ENCODE assay signal across 20 mouse cellular contexts in the genomic region with DNA sequence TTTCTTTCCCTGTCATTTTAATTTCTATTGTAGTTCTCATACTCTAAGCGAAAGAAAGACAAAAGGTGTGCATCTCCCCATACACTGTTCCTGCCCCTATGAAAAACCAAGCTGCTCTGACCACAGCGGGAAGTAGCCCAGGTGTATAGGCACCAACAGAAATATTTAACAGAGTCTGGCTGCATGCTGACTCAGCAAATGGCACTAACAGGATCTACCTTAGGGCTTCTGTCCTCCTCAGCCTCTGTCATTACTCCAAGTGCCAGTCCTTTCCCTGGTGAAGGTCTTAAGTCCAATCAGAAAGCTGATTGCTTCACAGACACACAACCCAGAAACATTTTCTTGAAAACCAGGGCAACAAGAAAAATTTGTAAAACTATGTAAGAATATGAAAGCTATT.
DNase-seq lines count a peak whose midpoint lies in the region; TF ChIP-seq lines count a peak whose summit lies in the region.
"Had no signal": no experiment of that assay in that cellular context is flagged by ENCODE, and none has a peak within 500 bp of the region (broad histone marks: within the 10 kb centered on the region; RNA-seq: fewer than 3 reads in every experiment).

No protein-coding gene starts in this region.

- no peak for TF ChIP-seq CTCF in CH12.LX (conservative IDR thresholded peaks at IDR 0.05 in 1 of 2, IDR thresholded peaks at IDR 0.05 in 1 of 2; ENCODE audit: low read depth in 2 of 2, low read length in 2 of 2)

- no peaks in the 10 kb centered on the region for H3K79me2 ChIP-seq in CH12.LX (replicated peaks; ENCODE audit: control insufficient read depth, extremely low read depth, insufficient read depth, poor library complexity, severe bottlenecking)

- in situ Hi-C loops in CH12.LX (cut with MboI; ENCODE audit: low pct_ligation_motif_present, low pct_unique_long_range_greater_than_20kb, low sequenced_read_pairs): no loop called here
- in situ Hi-C loops in ES-E14 (cut with MboI; ENCODE audit: low sequenced_read_pairs in 2 of 2, unreplicated experiment in 2 of 2): no loop called here

- 80% methylated on average over 2 of the region's 2 CpGs for WGBS in heart, embryonic 10.5 days

- H3K9me3 ChIP-seq in heart, embryonic 10.5 days: no peaks in the 10 kb centered on the region
- H3K9me3 ChIP-seq in CH12.LX (replicated peaks; ENCODE audit: low read length): peaks cover 19% of the 10 kb centered on the region
- H3K9me3 ChIP-seq in ES-E14 (ENCODE audit: control insufficient read depth, insufficient read depth, low read depth, low read length): no peaks in the 10 kb centered on the region
- H3K9me3 ChIP-seq: G1E had no signal

- no peak overlapping the region for H3K4me3 ChIP-seq in heart, embryonic 10.5 days
- H3K4me3 ChIP-seq in CH12.LX (replicated peaks in 1 of 3; ENCODE audit: low read depth in 2 of 3, low read length in 2 of 3, poor library complexity in 1 of 3) (no peak overlapping the region), ES-E14 (ENCODE audit: insufficient read depth in 1 of 2, low read depth in 1 of 2, low read length in 2 of 2, poor library complexity in 1 of 2, severe bottlenecking in 1 of 2) (no peak overlapping the region)

- no peak for TF ChIP-seq RAD21 in CH12.LX (IDR thresholded peaks at IDR 0.05; ENCODE audit: low read depth, low read length)

- H3K9ac ChIP-seq in CH12.LX (ENCODE audit: insufficient read depth, low read depth): no peak overlapping the region
- H3K9ac ChIP-seq in ES-E14 (ENCODE audit: insufficient read depth, low read depth, low read length, poor library complexity, severe bottlenecking): no peak overlapping the region

- TF ChIP-seq EP300 in CH12.LX (IDR thresholded peaks at IDR 0.05; ENCODE audit: low read length): no peak

- no peaks in the 10 kb centered on the region for H3K36me3 ChIP-seq in heart, embryonic 10.5 days
- no peaks in the 10 kb centered on the region for H3K36me3 ChIP-seq in CH12.LX (replicated peaks in 1 of 2; ENCODE audit: control insufficient read depth in 1 of 2, insufficient read depth in 1 of 2, low read length in 1 of 2)
- H3K36me3 ChIP-seq in ES-E14 (ENCODE audit: control insufficient read depth, insufficient read depth, low read length, poor library complexity, severe bottlenecking): no peaks in the 10 kb centered on the region
- H3K36me3 ChIP-seq: G1E had no signal

- TF ChIP-seq POLR2A in CH12.LX (IDR thresholded peaks at IDR 0.05; ENCODE audit: low read depth, low read length): no peak

- dilution Hi-C loops in CH12.LX (cut with MboI; ENCODE audit: extremely low pct_ligation_motif_present, extremely low pct_unique_long_range_greater_than_20kb, low sequenced_read_pairs): no loop called here

- H3K4me2 ChIP-seq in CH12.LX (ENCODE audit: insufficient read depth, low read depth, poor library complexity, severe bottlenecking): no peak overlapping the region

- no peak overlapping the region for H3K27ac ChIP-seq in heart, embryonic 10.5 days
- no peak overlapping the region for H3K27ac ChIP-seq in CH12.LX (ENCODE audit: insufficient read depth, low read depth)
- H3K27ac ChIP-seq in ES-E14 (ENCODE audit: insufficient read depth, low read depth, low read length, poor library complexity, severe bottlenecking): no peak overlapping the region

- H3K4me1 ChIP-seq in heart, embryonic 10.5 days: no peaks in the 10 kb centered on the region
- H3K4me1 ChIP-seq in CH12.LX (ENCODE audit: control insufficient read depth in 1 of 2, insufficient read depth in 2 of 2) (no peaks in the 10 kb centered on the region), ES-E14 (ENCODE audit: control insufficient read depth in 2 of 2, insufficient read depth in 2 of 2, low read length in 2 of 2, poor library complexity in 1 of 2) (no peaks in the 10 kb centered on the region)

- no peaks in the 10 kb centered on the region for H3K27me3 ChIP-seq in heart, embryonic 10.5 days (ENCODE audit: insufficient read depth, poor library complexity, severe bottlenecking)
- H3K27me3 ChIP-seq in CH12.LX (replicated peaks): no peaks in the 10 kb centered on the region
- H3K27me3 ChIP-seq: Patski had no signal

- peak; percentile 75 for DNase-seq in heart, adult 11 months
- DNase-seq in heart, embryonic 10.5 days (ENCODE audit: low spot score): no peak
- DNase-seq in CH12.LX (ENCODE audit: extremely low read depth) (no peak), ES-E14 (ENCODE audit: low read depth, low spot score) (no peak)
- DNase-seq in retina, postnatal 1 day: no peak
- DNase-seq in gastrocnemius, postnatal 25 days: no peak
- DNase-seq: adrenal gland, adult 2 months; adrenal gland, adult 8-10 months; adrenal gland, postnatal 10 days; adrenal gland, postnatal 14 days; adrenal gland, postnatal 25 days; adrenal gland, postnatal 36 days; B cell, adult 2 months; cerebellum, adult 11 months; cerebellum, adult 11-12 months; cerebellum, adult 18-20 months; cerebellum, adult 2 months; cerebellum, adult 8-10 months had no signal

TF ChIP-seq in CH12.LX, 34 proteins besides CTCF, POLR2A, EP300 and RAD21:
- TF ChIP-seq BHLHE40 (IDR thresholded peaks at IDR 0.05; ENCODE audit: low read depth, low read length) (no peak), MAFK (IDR thresholded peaks at IDR 0.05; ENCODE audit: insufficient replicate concordance, low read length) (peak; percentile 64; the same call in 1 of the 2 replicates)
TF ChIP-seq in CH12.LX: peak in this region for 1.

TF ChIP-seq in ES-E14, 5 proteins besides CTCF, POLR2A, EP300 and RAD21:
- TF ChIP-seq MAFK (IDR thresholded peaks at IDR 0.05; ENCODE audit: insufficient read depth, low read depth, low read length) (peak; percentile 89), CHD2 (IDR thresholded peaks at IDR 0.05; ENCODE audit: low read depth, low read length) (no peak)
TF ChIP-seq in ES-E14: peak in this region for 1.
